Mouse (Mus musculus) B cell, adult 67 days (primary cell): Measurements from ENCODE around the gene Csad. TPM values are rescaled to one million over a fixed set of nuclear protein-coding genes. Genes with fewer than 3 reads are reported as not detected.

Source experiments
- total RNA-seq, 2 experiments: library from RNA; stranded (reverse); gene quantifications; 4 replicates each; pipeline ENCODE4 v1.2.4; 2023

The Csad gene
- total RNA-seq: 10 to 100 TPM; 23.3 to 26.4 TPM

DNA sequence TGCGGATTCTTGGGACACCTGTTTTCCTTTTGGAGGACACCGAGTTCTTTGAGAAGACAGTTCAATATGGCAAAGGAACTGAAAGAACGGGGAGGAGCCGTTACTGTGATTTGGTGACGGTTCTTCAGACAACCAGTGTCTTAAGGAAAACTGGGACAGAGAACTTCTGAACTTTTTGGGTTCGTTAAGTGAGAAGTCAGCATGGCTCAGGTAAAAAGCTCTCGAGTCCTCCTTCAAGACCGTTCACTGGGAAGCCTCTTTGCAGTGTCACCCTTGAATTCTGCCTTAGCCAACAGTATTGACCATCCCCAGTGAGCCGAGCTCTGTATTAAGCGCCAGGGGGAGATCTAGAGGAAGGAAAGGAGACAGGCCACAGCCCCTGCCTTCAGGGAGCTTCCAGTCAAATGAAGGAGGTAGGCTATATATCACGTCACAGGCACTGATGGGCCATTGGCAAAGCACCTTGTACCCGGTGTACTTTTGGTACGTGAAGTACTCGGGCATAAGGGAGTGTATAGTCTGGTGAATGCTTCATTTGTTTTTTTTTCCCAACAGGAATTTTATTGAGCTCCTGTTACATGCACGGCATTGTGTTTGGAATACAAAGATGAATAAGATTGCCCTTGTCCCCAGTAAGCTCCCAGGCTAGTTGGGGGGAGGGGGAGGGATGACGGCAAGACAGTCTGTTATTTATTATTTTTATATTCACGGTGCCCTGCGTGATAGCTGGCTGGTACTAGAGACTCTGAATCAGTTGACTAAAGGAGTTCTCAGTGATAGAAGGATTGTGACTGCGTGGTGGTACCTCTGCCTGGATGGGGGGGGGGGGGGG lies at the start of gene Csad:
Csad (minus strand) TSS at position 51 of the 832 bp plus-strand sequence.

DNA sequence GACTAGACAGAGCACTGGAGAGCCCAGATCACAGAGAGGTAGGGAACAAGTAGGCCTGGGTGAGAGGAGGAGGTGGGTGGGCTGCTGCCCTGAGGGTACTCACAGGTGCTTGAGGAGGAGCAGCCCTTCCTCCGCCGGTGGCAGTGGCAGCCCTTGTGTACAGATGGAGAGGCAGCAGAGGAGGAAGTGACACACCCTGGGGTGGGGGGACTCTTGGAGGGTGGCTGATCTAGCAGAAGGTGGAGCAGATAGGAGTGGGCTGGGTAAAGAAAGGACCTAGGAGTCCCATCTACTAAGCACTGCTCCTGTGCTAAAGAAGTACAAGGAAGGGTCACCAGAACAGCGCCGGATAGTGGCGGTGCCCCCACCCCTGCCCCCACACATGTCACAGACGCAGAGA lies 27.2 kb upstream of the Csad start, which contains the start of gene Itgb7:
Itgb7 (minus strand) TSS at position 197 of the 400 bp plus-strand sequence.

DNA sequence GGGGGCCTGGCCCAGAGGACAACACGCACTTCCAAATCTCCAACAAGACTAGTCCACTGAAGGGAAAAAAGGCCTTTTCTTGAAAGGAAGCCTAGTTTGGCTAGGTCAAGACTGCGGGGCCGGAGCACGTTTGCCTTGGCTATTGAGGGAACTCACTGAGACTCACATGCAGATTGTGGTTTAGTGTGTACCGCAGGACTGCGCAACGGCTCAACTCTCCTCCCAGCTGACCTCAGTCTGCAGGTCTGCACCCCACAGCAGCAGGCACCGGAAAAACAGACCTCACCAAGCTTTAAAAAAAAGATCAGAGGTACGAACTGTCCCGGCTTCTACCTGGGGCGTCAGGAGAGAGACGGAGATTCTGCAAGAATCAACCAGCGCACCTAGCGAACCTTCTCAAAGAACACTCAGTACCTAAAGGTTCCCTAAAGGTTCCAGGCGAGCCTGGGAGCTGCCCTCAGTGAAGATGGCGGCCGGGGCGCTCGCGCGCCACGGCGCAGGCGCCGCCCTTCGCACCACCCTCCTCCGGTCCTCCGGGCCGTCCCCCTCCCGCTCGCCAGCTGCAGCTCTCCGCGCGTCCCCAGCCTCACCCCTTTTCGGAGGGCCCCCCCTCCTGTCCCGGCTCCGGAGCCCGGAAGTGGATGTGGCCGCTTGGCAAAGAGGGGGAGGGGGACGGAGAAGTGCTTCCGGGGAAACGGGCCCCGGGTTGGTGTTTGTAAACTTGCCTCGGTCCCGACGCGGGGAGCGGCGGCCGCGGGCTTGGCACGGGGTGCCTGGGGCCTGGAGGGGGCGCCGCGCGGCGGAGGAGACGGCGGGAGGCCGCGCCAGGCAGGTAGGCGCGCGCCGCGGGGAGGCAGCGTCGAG lies 1.3 kb downstream of the Csad start, which contains the start of gene Zfp740:
Zfp740 (plus strand) TSS at position 279 of the 864 bp plus-strand sequence.

DNA sequence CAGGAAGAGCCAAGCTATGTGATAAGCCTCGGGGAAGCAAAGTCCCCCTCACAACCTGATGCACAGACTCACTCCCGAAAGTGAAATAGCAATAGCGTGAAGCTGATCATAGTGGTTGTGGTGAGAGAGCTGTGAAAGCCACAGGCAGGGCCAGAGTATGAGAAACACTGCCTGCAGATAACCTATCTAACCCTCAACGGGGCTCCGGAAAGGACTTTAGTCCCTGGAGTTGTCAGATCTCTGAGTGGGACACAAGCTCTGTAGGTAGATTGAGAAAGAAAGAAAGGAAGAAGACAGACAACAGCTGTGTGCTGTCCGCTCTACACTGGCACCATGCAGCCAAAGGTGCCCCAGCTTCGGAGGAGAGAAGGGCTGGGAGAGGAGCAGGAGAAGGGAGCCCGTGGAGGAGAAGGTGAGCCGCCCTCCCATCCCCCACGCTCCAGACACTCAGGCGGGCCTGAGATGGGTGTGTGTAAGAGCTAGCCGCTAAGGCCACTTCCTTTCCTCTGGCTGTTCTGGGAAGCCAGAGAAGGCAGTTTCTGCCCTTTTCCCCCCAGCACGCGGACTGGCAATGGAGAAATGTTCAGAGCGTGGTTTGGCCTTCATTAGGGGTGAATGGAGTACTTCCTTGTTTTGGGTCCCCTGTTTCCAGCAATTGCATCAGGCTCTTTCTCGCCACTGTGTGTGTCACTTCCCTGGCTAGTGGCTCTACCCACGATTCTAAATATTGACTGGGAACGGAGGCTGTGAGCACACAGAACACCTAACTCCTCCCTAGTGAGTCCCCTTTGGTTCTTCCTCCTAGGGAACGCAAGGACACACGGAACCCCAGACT lies 54.0 kb downstream of the Csad start, which contains the start of gene Soat2:
Soat2 (plus strand) TSS at position 226 of the 835 bp plus-strand sequence.

DNA sequence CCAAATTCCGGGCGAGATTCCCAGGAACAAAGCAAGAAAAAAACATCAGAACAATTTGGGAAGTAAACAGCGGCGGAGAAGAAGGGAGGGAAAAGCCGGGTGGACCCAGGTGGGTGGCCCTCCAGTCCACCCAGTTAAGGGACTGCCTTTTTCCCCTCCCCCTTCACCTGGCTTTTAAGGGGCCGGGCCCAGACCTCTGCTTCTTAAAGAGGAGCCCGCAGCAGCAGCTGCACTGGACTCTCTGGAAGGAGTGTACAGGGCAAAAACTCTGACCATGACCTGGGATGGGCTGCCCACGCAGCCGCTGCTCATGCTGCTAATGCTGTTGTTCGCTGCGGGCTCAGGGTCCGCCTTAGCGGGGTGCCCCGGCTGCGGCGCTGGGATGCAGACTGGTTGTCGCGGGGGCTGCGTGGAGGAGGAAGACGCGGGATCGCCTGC lies 60.2 kb downstream of the Csad start, which contains the start of gene Igfbp6:
Igfbp6 (plus strand) TSS at position 89 of the 438 bp plus-strand sequence.

DNA sequence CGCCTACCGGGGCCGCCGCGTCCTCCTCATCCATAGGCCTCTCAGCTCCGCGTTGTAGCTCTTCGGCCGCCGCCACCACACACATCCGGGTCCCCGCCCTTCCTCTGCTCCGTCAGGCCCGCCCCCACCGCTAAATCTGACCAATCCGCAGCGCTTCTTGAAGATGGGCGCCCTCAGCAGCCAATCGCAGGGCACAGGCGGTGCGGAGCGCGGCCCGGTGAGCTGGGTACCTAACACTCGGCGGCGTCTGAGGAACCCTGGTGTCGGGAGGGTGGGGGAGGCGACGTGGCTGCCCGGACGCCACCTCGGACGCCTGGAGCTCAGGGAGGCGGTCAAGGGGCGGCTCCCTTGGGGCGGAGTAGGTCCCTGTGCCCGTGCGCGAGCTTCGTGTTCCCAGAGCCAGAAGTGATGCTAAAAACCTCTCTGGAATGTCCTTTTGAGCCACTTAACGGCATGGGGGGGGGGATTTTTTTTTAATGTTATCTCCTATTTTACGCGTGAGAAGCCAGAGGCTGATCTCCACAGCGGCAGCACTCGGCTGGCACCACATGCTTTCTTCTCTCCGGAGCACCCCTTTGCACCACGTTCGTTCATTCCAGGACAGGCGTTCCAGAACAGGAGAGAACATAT lies 68.3 kb downstream of the Csad start, which contains the start of gene Spryd3:
Spryd3 (minus strand) TSS at position 106 of the 630 bp plus-strand sequence.

Other genes starting within 250 kb of the Csad start
- gene Krt8, start 200.2 kb downstream of the Csad start, total RNA-seq: not detected
- not detected for gene Krt18, start 176.5 kb downstream of the Csad start, total RNA-seq
- gene Eif4b, start 131.0 kb downstream of the Csad start, total RNA-seq: 100 to 1,000 TPM; 241 to 248 TPM
- under 1 TPM; 0.15 to 0.77 TPM for gene Tns2, start 104.3 kb downstream of the Csad start, total RNA-seq
- 10 to 100 TPM; 37.2 to 42.0 TPM for gene Spryd3, start 68.5 kb downstream of the Csad start, total RNA-seq
- gene Igfbp6, start 60.4 kb downstream of the Csad start, total RNA-seq: not detected
- under 1 TPM; 0.41 to 0.50 TPM for gene Soat2, start 54.2 kb downstream of the Csad start, total RNA-seq
- gene Zfp740, start 1.5 kb downstream of the Csad start, total RNA-seq: 100 to 1,000 TPM; 146 to 149 TPM
- gene Itgb7, start 27.2 kb upstream of the Csad start, total RNA-seq: 100 to 1,000 TPM; 229 to 246 TPM
- gene Rarg, start 52.8 kb upstream of the Csad start, total RNA-seq: under 1 TPM in 1 of 2 experiments, not detected in 1; 0.38 TPM
- gene Gm9918, start 65.8 kb upstream of the Csad start, total RNA-seq: not detected
- 10 to 100 TPM; 28.8 to 32.5 TPM for gene Mfsd5, start 74.7 kb upstream of the Csad start, total RNA-seq
- 1 to 10 TPM in 1 of 2 experiments, under 1 TPM in 1; 0.93 to 1.3 TPM for gene Espl1, start 91.5 kb upstream of the Csad start, total RNA-seq
- gene Pfdn5, start 121.4 kb upstream of the Csad start, total RNA-seq: 100 to 1,000 TPM; 526 to 540 TPM
- gene Myg1, start 127.0 kb upstream of the Csad start, total RNA-seq: 10 to 100 TPM; 70.1 to 72.8 TPM
- gene Aaas, start 146.0 kb upstream of the Csad start, total RNA-seq: 10 to 100 TPM; 60.7 to 62.9 TPM
- gene Sp7, start 162.5 kb upstream of the Csad start, total RNA-seq: not detected
- gene Sp1, start 201.4 kb upstream of the Csad start, total RNA-seq: 100 to 1,000 TPM; 183 TPM
- gene Amhr2, start 240.6 kb upstream of the Csad start, total RNA-seq: 1 to 10 TPM in 1 of 2 experiments, under 1 TPM in 1; 0.74 to 2.6 TPM